Mouse (Mus musculus) right cerebral cortex, postnatal 36 days (tissue): ENCODE results near the gene Tpcn2.

Experiments used
- DNase-seq, 2 experiments: peaks; one replicate each; pipeline ENCODE4 v3.0.0; 2022; ENCODE audit warnings: low spot score in 2 of 2, mixed read lengths in 1 of 2

The Tpcn2 gene

DNA sequence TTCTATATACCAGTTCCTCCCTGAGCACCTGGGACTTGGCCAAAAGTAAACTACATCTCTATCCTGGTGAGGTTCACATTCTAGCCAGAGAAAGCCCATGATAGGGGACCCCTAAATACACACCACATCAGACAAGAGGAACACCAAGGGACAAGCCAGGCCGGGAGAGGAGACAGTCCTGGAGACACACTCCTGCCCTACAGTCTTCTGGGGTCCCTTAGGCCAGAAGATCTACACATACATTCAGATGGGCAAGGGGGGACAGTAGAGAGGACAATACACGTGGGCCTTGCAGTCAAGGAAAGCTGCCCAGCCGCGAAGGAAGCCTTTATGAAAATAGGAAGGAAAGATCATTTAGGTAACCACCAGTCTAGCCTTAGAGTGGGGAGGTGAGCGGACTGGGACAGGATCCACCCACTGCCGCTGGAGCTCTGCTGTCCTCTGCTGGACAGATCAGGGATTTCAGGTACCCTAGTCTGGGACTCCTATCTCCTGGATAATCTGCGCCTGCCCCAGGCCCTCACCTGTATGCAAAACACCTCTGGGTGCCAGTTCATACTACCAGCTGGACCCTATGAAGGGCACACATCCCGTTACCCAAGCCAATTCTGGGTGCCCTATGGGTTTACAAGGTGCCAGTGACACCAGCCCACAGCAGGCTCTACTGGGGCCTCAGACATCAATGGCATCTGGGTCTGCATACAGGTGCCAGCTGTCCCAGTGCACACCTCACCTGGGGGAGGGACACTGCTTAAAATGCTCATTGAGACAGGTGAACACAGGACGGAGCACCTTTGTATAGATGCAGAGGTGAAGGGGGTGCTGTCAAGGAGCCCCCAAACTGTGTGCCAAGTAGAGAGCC is 40.7 kb downstream of the Tpcn2 start:
- peak; percentile 46 to 52 for DNase-seq

DNA sequence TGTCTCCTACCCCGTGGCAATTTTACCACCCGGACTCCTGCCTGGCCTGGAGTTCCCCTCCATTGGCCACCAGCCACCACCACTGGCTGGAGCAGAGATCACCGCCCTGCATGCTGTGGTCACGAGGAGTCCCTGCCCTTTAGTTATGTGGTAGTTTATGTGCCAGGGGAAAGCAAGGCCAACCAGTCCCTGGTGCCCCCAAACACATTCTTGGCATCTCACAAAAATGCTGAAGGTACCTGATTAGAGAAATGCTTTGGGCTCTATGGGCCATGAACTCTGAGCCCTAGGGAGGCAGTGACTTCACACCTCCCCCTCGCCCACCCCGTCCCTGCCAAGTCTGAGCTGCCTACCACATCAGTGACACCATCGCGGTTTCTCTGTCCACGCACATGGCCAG is 41.8 kb downstream of the Tpcn2 start:
- no peak for DNase-seq

DNA sequence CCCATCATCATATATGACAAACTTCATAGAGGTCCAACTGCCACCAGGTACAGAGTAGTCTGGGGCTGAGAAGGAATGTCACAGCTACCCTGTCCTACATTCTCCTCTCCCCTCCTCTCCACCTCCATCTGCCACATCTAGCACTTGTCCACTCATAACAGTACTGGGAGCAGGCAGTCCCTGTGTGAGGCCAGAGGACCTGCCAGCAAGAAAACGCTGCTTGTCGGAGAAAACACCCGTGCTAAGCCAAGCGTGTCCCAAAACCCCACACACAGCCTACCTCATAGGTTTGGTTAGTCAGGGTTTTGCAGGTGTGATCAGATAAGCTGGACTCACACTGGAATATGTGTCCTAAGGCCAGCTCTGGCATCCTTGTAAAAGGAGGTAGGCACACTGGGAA is 42.9 kb downstream of the Tpcn2 start:
- no peak for DNase-seq

DNA sequence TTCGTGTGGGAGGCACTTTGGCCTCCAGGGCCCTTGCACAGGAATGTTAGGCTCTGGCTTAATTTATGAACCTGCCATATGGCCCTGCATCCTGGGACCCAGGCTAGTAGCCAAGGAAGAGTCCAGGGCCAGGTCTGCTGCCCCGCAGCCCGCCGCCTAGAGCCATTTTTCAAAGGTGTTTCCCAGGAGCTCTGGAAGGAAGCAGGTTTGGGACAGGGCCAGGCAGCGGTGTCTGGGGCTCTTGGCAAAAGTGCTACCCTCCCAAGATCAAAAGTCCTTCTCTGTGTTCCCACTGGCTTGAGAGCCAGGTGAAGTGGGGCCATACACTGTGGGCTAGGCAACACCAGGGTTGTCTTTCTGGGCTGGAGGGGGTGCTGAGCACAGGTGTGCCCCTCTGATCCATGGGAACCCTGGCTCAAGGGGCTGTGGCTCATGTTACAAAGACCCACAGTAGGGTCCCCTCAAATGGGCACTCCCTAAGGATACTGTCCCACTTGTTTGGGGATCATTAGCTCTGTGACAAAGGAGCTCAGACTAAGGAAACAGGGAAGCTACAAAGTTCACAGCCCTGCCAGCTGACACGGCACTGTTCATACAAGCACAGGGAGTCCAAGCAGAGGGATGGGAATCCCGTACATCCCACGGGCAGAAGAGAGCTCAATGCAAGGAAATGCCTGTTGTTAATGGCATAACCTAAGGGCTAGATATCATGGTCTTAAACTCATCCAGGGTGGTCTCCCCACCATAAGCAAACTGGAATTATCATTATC is 43.9 kb downstream of the Tpcn2 start:
- no peak for DNase-seq

DNA sequence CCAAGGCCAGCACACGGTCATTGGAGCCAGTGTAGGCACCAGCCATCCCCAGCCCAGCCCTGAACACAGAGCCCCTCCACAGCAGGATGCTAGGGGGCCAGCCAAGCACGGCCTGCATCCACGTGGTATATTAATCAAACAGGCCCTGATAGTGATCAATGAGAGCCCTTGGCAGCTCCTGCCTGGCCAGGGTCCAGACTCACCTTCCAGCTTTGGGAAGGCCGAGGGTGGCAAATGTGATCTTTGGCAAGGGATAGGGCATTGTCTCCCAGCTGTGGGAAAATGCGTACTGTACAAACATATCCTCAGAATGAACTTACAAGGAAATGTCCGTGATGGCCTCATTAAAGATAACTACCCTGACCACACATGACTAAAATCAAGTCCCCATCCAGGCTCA is 44.7 kb downstream of the Tpcn2 start:
- no peak for DNase-seq

DNA sequence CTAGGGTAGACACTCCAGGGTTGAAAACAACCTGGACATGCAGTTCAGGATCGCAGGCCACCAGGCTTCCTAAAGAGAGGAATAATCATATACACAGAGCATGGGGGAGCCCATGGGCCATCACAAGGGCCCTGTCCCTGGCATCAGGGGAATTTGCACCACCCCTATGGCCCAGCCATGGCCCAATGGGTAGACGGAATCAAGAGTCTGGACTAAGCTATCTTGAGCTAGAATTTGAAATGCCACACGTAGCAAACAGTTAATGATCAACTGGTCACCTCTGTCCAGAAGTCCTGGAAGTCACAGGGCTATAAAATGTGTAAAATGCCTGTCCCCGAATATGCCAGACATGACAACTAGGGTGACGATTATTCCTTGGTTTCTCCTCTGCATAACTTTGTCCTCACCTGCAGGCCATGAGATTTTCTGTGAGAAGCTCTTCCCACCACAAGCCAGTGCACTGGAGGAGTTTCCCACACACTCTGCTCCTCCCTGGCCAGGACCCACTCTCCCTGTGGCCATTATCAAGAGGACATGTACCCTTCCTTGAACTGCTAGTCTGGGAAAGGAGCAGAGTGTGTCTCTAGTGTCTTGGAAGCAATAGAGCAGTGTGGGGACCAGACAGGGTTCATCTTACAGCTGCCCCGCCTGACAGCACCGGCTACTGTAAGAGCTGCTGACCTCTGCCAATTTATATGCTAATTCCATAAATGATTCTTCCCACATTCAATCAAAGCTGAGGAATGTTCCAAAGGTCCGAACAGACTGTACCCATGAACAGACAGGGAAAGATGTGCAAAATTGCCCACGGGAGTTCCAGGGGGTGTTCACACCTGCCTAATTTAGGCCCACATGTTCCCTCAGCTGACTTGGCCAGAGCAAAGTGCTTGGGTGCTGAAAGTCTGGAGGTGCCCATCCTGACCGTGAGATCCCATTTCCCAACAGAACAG is 48.7 kb downstream of the Tpcn2 start:
- no peak for DNase-seq

DNA sequence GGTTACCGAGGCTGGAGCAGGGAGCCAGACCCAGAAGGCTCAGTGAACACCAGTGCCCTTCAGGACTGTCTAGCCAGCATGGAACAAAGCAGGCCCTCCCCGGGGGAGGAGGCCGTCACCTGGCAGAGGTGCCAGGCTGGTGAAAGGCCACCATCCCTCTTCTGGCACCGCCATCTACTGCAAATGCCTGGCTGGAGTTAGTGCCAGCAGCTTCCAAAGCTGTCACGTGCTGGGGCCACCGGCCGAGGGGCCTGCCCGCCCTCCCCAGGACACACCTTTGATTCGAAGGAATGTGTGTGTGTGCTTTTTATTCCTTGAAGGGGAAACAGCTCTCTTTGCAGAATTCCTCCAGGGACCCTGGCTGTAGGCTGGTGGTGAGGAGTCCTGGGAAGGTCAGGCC is 52.2 kb downstream of the Tpcn2 start:
- DNase-seq, result no peak

DNA sequence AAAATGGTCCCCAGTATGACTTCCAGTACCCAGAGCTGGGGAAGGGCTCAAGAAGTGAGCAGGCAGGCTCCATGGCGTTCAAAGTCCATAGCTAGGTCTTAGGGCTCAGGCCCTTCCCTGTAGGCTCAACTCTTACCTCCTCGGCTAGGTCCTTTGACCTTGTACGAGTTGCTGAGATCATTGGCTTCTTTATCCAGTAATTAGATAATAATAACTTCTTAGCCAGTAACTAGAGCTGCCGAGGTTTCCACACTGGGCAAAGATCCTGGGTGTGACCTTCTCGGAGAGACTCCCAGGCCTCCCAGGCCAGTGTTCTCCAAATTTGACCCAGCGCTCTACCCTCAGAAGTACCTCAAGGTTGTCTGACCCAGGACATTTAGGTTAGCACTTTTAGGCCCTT is 57.2 kb downstream of the Tpcn2 start:
- no peak for DNase-seq

DNA sequence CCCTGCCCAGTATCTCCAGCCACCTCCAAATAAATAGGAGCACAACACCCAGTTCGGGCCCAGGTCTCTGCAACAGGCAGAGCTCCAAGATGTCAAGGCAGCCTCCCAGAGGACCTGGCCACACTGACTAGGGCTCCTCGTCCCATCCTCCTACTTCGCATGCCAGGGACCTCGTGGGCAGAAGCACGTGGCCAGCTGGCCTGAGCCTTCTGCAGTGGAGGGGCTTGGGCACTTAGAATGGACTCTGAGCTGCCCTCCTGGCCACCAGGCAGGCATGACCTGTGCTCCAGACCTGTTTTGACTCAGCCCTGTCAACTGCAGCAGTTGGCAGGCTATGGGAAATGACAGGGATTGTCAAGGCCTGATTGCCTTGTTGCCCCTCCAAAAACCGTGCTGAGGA is 58.2 kb downstream of the Tpcn2 start:
- no peak for DNase-seq

DNA sequence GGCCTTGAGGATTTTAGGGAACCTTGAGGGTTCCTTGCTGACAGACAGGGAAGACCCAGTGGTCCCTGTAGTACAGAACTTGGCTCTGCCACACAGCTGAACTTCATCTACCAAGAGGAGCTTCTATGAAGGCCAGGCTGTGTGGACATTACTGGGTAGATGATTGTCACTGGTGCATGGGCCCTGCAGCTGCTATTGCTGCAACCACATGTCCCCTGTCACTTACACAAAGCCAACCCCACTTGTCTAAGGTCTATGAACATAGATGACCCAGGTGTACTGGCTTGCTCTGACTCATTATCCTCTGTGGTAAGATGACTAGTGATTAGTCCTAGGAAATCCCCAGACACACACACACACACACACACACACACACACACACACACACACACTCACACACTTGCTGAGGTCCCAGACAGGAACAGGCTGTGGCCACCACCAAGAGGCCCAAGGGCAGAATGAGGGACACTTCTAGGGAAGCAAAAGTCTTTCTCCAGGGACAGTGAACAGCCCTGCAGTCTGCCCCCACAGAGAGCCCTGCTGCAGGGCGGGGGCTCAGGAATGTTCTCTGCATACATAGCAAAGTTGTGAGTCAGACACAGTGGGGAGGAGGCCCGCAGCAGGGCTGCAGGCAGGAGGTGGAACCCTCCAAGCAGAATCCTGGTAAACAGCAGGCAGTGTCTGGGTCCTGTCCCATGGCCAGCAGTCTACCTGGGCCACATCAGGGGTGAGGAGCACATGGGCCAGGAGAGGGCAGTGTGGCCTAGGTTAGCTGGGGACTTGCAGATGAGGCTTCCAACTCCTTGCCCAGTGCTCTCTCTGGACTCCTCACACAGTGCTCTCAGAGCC is 61.7 kb downstream of the Tpcn2 start:
- DNase-seq, result peak; percentile 38 to 64

DNA sequence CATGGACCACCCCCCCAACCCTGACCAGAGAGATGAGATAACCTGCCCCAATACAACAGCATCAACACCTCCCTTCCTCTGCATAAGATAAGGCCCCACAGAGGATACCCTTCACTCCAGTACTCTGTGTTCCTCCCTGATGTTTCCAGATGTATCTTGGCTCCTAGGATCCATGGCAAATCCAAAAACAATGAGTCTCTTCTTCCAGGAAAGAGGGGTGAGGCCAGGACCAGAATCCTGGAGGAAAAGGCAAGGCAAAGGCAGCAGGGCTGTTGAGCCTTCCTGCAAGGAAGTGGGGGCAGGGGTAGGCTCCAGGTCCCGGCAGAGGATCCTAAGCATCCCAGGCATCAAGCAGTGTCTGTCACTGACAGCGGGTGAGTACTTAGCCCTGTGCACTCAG is 62.5 kb downstream of the Tpcn2 start:
- DNase-seq, result no peak

DNA sequence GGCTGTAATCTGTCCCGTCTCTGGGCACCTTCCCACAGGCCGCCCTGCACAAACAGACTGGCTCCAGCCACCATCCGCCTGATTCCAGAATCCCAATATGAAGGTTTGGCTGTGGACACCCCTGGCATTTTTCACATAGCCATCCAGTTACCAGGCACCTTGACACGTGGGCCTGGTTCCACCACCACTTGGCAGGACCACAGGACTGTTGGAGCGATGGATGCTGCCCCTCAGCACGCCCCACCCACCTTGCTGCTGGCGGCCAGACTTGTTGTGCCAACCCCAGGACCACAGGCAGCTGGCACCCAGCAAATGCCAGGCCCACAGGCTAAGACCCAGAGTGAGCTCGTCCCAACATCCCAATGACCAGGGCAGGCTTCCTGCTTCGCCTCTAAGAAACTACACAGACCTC is 64.4 kb downstream of the Tpcn2 start:
- DNase-seq, result no peak

DNA sequence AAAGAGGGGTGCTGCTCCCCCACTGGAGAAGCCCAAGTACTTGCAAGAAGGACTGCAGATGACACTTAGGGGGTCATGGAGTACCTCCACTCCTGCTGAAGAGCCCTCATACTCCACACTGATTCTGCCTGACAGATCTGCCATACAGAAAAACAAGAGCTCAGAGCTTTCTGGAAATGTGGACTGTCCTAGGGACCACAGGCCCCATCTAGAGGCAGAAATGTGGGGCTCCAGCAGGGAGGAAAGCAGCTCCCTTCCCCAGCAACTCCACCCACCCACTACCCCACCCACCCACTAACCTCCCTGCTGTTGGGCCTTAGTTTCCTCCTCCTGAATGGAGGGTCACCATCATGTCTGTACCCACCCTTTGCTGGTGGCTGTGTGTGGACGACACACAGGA is 67.2 kb downstream of the Tpcn2 start:
- DNase-seq, result no peak

DNA sequence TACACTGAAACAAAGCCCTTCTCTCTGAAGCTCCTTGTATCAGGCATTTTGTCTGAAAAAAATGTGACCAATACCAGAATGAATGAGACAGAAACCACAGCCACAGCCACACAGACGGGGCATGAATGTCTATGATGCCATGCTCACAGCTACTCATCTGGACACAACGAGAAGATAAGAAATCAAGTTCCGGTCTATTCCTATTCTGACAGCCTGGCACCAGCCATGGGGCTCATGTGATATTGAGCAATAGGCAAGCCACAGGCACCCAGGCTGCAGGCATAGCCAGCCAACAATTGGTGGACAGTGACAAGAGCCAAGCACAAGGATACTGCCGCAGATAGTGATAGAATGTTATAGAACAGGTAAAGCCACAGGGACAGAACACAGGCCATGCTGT is 68.3 kb downstream of the Tpcn2 start:
- DNase-seq, result no peak

DNA sequence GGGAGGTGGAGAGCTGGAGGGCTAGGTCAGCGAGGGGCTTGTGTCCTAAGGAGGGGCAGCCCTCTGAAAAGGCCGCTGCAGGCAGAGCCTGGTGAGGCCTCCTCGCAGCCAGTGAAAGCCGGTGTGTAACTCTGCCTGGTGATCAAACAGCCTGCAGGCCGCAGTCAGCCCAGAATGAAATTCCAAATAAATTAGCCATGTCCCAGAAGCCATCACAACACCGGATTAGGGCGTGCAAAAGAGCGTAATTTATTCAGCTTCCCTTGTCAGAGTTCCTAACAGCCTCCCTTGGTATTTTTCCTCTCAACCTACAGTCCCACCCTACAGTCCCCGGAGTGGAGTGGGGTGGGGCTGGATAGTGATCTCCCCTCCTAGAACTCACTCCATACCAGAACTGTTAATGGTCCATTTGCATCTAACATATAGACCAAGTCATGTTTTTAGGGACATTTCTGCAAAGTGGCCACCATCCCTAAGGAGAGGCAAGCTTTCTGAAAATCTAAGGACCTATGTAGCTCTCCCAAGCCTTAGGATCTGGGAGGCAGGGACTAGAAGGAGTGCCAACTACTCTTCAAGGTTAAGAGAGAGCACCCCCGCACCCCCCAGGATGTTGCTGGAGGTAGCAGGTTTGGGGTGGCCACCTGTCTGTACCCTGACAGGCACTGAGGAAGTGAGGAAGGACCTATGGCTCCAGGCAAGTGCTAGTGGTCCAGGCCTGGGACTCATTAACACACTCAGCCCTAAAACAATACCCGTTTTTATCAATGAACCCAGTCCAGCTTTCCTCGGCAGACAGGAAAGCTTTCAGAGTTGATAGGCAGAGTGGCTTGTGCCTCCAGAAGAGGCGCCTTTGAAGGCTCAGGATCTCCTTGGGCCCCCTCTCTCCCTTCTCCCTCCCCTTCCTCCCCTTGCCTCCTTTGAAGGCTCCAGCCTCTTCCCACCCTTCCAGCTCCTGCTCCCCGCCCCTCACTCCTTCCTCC is 71.8 kb downstream of the Tpcn2 start:
- no peak for DNase-seq

DNA sequence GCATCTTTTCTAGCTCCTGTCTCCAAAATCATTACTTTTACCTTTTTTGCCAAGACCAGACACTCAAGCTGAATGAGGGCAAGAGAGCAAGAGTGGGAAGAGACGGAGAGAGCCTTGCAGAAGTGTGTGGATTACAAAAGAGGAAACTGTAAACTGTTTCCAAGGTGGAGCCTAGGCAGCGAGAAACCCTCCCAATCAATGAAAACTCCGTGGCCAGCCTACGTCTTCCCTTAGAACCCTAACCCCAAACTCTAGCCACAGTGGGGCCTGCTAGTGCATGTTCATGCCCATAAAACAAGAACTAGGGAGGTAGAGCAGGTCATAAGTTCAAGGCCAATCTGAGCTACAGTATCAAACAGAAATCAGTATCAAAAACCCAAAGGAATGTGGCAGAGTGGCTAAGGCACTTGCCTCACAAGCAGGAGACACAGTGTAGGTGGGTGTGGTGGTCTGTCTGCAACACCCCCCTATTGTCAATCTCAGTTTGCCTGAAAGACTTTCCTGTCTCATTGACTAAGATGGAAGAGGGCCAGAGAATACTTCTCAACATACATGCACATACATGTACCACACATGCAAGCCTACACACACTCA is 73.2 kb downstream of the Tpcn2 start:
- no peak for DNase-seq

DNA sequence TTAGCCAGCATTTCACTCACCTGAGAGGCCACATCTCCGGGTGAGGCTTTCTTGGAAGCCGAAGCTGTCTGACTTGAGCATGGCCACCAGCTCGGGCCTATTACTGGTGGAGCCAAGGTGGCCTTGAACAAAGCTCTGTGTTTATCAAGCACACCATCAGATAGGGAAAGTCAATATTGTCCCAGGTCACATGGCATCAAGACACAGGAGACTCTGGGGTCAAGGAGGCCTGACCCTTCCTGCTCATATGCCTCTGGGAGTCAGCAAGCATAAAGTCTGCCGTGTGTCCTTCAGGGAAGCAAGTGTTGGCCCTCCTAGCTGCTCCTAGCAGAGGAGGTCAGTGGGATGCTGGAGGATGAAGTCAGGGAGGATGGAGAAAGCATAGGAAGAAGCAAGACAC is 75.8 kb downstream of the Tpcn2 start, which contains the start of gene 1810010D01Rik:
TSS of gene 1810010D01Rik (minus strand) at position 114 of the 400 bp plus-strand sequence.
- no peak for DNase-seq

DNA sequence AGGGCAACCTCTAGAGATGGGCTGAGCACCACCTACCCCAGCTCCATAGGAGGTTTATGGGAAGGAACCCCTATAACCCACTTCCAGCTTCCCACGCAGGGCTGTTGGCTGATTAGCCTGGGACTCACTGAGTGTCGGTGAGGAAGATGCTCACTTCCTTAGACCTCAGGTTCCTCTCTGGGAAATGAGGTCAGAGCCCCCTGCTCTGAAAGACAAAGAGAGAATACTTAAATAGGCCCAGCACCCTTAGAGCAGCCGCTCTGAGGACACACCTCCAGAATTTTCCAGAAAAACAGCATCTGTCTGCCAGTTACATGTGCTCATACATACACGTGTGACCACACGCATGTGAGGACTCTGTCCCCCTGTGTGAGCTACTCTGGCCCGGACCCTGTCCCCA is 77.0 kb downstream of the Tpcn2 start:
- DNase-seq, result no peak

DNA sequence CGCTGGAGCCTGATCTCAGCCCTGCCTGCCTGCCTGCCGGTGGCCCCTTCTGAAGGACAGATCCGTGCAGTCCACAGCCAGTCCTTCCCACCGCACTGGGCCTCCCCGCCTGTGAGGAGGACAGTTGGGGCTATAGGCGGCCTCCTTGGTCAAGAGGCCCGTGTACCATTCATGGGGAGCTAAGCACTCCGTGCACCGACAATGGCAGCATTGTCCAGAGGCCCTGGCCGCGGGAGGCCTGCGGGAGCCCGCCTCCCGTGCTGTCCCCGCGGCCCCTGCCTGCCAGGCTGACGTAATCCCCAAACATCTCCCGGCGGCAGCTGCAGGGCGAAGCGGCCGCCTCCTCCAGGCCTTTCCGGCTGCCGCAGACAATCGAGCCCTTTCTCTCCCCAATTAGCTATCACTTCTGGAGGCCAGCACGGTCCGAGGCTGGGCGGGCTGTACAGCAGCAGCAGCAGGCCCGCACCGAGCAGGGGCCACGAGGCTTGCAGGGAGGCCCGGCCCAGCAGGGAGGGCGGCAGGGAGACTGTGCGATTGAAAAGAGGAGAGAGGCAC is 77.7 kb downstream of the Tpcn2 start:
- peak; percentile 58 to 62 for DNase-seq
